Mouse (Mus musculus) embryonic facial prominence, embryonic 12.5 days (tissue): ENCODE measurements around the gene Twf2. TPM values are rescaled to one million over a fixed set of nuclear protein-coding genes. Genes with fewer than 3 reads are reported as not detected.

ENCODE experiments used
- ATAC-seq: fragments of 200-750 bp; cut with Nextera tagmentation; 2 replicates; pipeline ENCODE4 v1.8.0; 2017; ENCODE audit not compliant: insufficient number of reproducible peaks, insufficient read depth, low FRiP score, low TSS enrichment
- H3K27ac ChIP-seq: fragments of 300-500 bp; sonication (generic); 2 replicates; pipeline ENCODE4 v1.5.1; 2016; ENCODE audit warnings: mild to moderate bottlenecking
- H3K27me3 ChIP-seq: fragments of 300-500 bp; sonication (generic); 2 replicates; pipeline ENCODE4 v1.6.1; 2016; ENCODE audit warnings: mild to moderate bottlenecking, moderate library complexity
- H3K36me3 ChIP-seq: fragments of 300-500 bp; sonication (generic); 2 replicates; pipeline ENCODE4 v1.6.1; 2016; ENCODE audit warnings: mild to moderate bottlenecking
- H3K4me1 ChIP-seq: fragments of 300-500 bp; sonication (generic); 2 replicates; pipeline ENCODE4 v1.6.1; 2016
- H3K4me2 ChIP-seq: fragments of 300-500 bp; sonication (generic); replicated peaks from 2 replicates; pipeline ENCODE4 v1.6.1; 2016; ENCODE audit warnings: mild to moderate bottlenecking, moderate library complexity
- H3K4me3 ChIP-seq: fragments of 300-500 bp; sonication (generic); 2 replicates; pipeline ENCODE4 v1.5.1; 2016; ENCODE audit warnings: mild to moderate bottlenecking
- H3K9ac ChIP-seq: fragments of 300-500 bp; sonication (generic); 2 replicates; pipeline ENCODE4 v1.6.1; 2016; ENCODE audit warnings: mild to moderate bottlenecking, moderate library complexity
- H3K9me3 ChIP-seq: fragments of 300-500 bp; sonication (generic); 2 replicates; pipeline ENCODE4 v1.6.1; 2016; ENCODE audit warnings: mild to moderate bottlenecking, moderate library complexity
- WGBS: fragments of 180-500 bp; shearing (Covaris S2); methylation state at CpG from one replicate; pipeline ENCODE4 v1.1.7; 2016; 5-methylcytosine and 5-hydroxymethylcytosine counted together
- microRNA counts: library from miRNA; unstranded; fragments of <30 nt; microRNA quantifications from one replicate; lab custom pipeline; 2017
- microRNA-seq: library from miRNA; unstranded; fragments of <30 nt; microRNA quantifications from one replicate; pipeline ENCODE4, GENCODE M21; 2017
- polyA plus RNA-seq: library from polyadenylated mRNA; unstranded; fragments of >200 nt; fragmentation: Nextera tagmentation; extraction: Ambion mirVana; gene quantifications from 2 replicates; pipeline ENCODE4 v1.2.1, GENCODE M21; 2016

The Twf2 gene
- polyA plus RNA-seq, 1 experiment from 2014 or later = 66.7 TPM

GRCm38 (mm10) chr9:106250245-106250644, 47.3 kb downstream of the Twf2 start:
- Histone ChIP-seq H3K36me3 (peaks cover 2% of the 10 kb centered on the region; the same call in 1 of the 2 replicates), H3K4me1 (peaks cover 21% of the 10 kb centered on the region), H3K4me2 (no peak overlapping the region), H3K9ac (no peak overlapping the region), H3K27me3 (no peaks in the 10 kb centered on the region), H3K4me3 (no peak overlapping the region), H3K9me3 (no peaks in the 10 kb centered on the region), H3K27ac (peak overlapping the region; percentile 11; the same call in 1 of the 2 replicates)
- WGBS = 43% methylated on average over 4 of the region's 4 CpGs
- ATAC-seq = 0 out of 2 replicates have a peak, but pooled peaks have one; percentile 64

DNA sequence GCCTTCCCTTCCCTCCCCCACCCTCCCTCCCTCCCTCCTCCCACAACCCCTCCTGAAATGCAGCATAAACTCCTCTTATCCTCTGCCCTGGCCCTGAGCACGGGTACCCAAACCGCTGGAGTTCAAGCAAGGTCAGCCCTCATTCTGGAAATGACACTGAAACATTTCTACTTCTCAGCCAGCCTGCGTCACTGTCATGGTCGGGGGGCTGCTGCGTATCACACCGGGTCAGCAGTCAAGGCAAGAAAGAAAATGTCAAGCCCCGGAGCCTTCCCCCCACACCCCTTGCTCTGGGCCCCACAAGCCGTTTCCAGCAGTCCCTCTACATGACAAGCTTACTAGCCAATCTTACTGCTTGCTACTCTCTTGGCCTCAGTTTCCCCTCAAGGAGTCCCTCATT, 48.2 kb downstream of the Twf2 start:
- no peak overlapping the region for H3K4me3 ChIP-seq
- H3K27me3 ChIP-seq = no peaks in the 10 kb centered on the region
- H3K9me3 ChIP-seq = no peaks in the 10 kb centered on the region
- H3K27ac ChIP-seq = 0 out of 2 replicates have a peak overlapping the region, but pooled peaks have one; percentile 11
- ATAC-seq = no peak
- H3K4me1 ChIP-seq = peaks cover 21% of the 10 kb centered on the region
- H3K4me2 ChIP-seq = no peak overlapping the region
- H3K36me3 ChIP-seq = no peaks in the 10 kb centered on the region
- WGBS = 66% methylated on average over 8 of the region's 8 CpGs
- no peak overlapping the region for H3K9ac ChIP-seq

- H3K36me3 ChIP-seq = no peaks in the 10 kb centered on the region
- 87% methylated on average over 2 of the region's 2 CpGs for WGBS
- no peaks in the 10 kb centered on the region for H3K27me3 ChIP-seq
- H3K4me3 ChIP-seq = no peak overlapping the region
- no peak overlapping the region for H3K4me2 ChIP-seq
- ATAC-seq = no peak
- H3K9ac ChIP-seq = no peak overlapping the region
- H3K4me1 ChIP-seq = peaks cover 9% of the 10 kb centered on the region; the same call in 1 of the 2 replicates
- no peak overlapping the region for H3K27ac ChIP-seq
- no peaks in the 10 kb centered on the region for H3K9me3 ChIP-seq
Measured at GRCm38 (mm10) chr9:106254001-106254400, 51.1 kb downstream of the Twf2 start.

DNA sequence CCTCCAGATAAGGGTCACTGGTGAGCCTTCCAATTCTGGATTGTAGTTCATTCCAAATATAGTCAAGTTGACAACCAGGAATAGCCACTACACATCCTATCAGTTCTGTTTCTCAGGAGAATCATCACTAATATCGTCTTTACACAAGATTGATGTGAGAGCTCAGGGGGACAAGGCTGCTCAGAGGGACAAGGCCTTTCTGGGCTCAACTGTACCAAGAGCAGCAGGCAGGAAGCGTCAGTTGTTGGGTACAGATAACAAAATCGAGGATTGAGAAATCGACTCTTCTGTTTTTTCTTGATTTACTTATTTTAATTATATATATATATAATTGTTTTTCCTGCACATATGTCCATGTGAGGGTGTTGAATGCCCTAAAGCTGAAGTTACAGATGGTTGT, 55.5 kb downstream of the Twf2 start:
- Histone ChIP-seq H3K36me3 (no peaks in the 10 kb centered on the region), H3K4me2 (no peak overlapping the region), H3K9ac (no peak overlapping the region), H3K27me3 (no peaks in the 10 kb centered on the region), H3K27ac (no peak overlapping the region), H3K4me1 (no peaks in the 10 kb centered on the region), H3K9me3 (no peaks in the 10 kb centered on the region), H3K4me3 (no peak overlapping the region)
- 83% methylated on average over 4 of the region's 4 CpGs for WGBS
- no peak for ATAC-seq

DNA sequence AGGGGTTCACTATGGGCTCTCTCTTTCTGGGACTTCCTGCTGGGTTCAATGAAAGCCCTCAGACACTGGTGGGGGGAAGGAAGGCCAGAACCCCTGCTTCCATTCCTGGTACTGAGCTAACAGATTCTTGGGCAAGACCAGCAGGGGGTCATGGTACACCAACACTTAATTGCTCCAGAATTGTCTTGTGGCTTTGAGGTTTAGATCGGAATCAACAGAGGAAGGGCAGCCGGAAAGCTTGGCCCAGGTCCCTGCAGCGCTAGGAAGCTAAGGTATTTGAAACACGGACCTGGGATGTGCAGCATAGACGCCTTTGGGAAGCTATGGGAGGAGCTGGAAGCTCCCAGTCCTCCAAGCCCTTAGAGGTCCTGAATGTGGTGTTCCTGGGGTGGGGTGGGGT, 56.1 kb downstream of the Twf2 start:
- WGBS = 77% methylated on average over 5 of the region's 5 CpGs
- H3K4me1 ChIP-seq = no peaks in the 10 kb centered on the region
- no peak for ATAC-seq

DNA sequence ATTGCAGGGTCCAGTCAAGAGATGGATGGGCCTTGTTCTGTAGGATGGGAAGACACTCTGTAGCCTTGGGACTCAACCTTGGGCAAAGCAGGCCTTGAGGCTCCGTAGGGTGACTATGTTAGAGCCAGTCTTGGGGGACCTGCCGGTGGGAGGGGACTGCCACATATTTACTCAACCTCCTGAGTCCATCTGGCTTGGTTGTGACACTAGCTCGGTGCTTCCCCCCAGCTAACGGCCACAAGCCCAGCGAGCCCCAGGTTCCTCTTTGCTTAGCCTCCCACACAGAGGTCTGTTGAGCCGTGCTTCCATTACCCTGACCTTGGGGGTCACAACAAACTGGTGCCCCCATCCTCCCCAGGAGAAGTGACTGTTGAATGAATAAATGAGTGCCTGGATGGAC, 58.1 kb downstream of the Twf2 start:
- no peak overlapping the region for H3K4me2 ChIP-seq
- H3K36me3 ChIP-seq = no peaks in the 10 kb centered on the region
- WGBS = 90% methylated on average over 6 of the region's 6 CpGs
- H3K27ac ChIP-seq = no peak overlapping the region
- H3K27me3 ChIP-seq = no peaks in the 10 kb centered on the region
- no peak for ATAC-seq
- no peak overlapping the region for H3K9ac ChIP-seq
- H3K4me1 ChIP-seq = no peaks in the 10 kb centered on the region
- no peak overlapping the region for H3K4me3 ChIP-seq
- H3K9me3 ChIP-seq = no peaks in the 10 kb centered on the region

More for the DNA sequence above, 56.1 kb downstream of the Twf2 start:
- no peak overlapping the region for H3K27ac ChIP-seq
- H3K4me3 ChIP-seq = no peak overlapping the region
- no peak overlapping the region for H3K9ac ChIP-seq
- H3K36me3 ChIP-seq = no peaks in the 10 kb centered on the region
- H3K4me2 ChIP-seq = no peak overlapping the region
- no peaks in the 10 kb centered on the region for H3K9me3 ChIP-seq
- H3K27me3 ChIP-seq = no peaks in the 10 kb centered on the region

- no peaks in the 10 kb centered on the region for H3K27me3 ChIP-seq
- H3K9me3 ChIP-seq = no peaks in the 10 kb centered on the region
- no peak overlapping the region for H3K9ac ChIP-seq
- no peak overlapping the region for H3K27ac ChIP-seq
- ATAC-seq = no peak
- no peaks in the 10 kb centered on the region for H3K4me1 ChIP-seq
- H3K4me2 ChIP-seq = no peak overlapping the region
- no peak overlapping the region for H3K4me3 ChIP-seq
- H3K36me3 ChIP-seq = no peaks in the 10 kb centered on the region
- WGBS = 74% methylated on average over 3 of the region's 3 CpGs
Measured at GRCm38 (mm10) chr9:106261491-106261890, 58.6 kb downstream of the Twf2 start.

GRCm38 (mm10) chr9:106262075-106262474, 59.2 kb downstream of the Twf2 start:
- H3K27me3 ChIP-seq = no peaks in the 10 kb centered on the region
- H3K9ac ChIP-seq = no peak overlapping the region
- no peaks in the 10 kb centered on the region for H3K36me3 ChIP-seq
- no peaks in the 10 kb centered on the region for H3K9me3 ChIP-seq
- no peak overlapping the region for H3K4me3 ChIP-seq
- no peak overlapping the region for H3K27ac ChIP-seq
- H3K4me1 ChIP-seq = no peaks in the 10 kb centered on the region
- no peak overlapping the region for H3K4me2 ChIP-seq
- 80% methylated on average over 3 of the region's 3 CpGs for WGBS
- no peak for ATAC-seq

- 82% methylated on average over 9 of the region's 9 CpGs for WGBS
- Histone ChIP-seq H3K27me3 (no peaks in the 10 kb centered on the region), H3K4me1 (no peaks in the 10 kb centered on the region), H3K4me2 (no peak overlapping the region), H3K9ac (no peak overlapping the region), H3K27ac (no peak overlapping the region), H3K36me3 (no peaks in the 10 kb centered on the region), H3K4me3 (no peak overlapping the region), H3K9me3 (no peaks in the 10 kb centered on the region)
- ATAC-seq = no peak
Measured at GRCm38 (mm10) chr9:106263381-106263924, 60.5 kb downstream of the Twf2 start.

MicroRNAs within 50 kb of the gene (microRNA counts, 519-probe panel; counts per million panel counts)
- 6,814 counts per million, percentile 97 among the panel's probes with 10 or more counts for microRNA mmu-let-7g (lab: Ali Mortazavi, UCI)

Small RNA genes lying within 50 kb of the gene (microRNA-seq; reads per million reads assigned to microRNA genes)
- gene Mir135a-1 = 31.4 reads per million, percentile 40 among the genes with 10 or more reads in this experiment
- 33,073 reads per million, percentile 98 among the genes with 10 or more reads in this experiment for gene Mirlet7g

Other genes starting within 250 kb of the Twf2 start
- 0.04 and 0.10 TPM in 2 replicates for gene Col6a5, start 242.5 kb upstream of the Twf2 start, polyA plus RNA-seq
- 0.13 TPM in 2 replicates for gene Col6a4, start 106.3 kb upstream of the Twf2 start, polyA plus RNA-seq
- 3.0 and 4.1 TPM in 2 replicates for gene Glyctk, start 45.0 kb upstream of the Twf2 start, polyA plus RNA-seq
- gene Wdr82, start 32.2 kb upstream of the Twf2 start, polyA plus RNA-seq = 30.8 and 32.6 TPM in 2 replicates
- gene Ppm1m, start 3.4 kb upstream of the Twf2 start, polyA plus RNA-seq = 55.2 and 57.2 TPM in 2 replicates
- not detected in 2 replicates for gene Tlr9, start 19.5 kb downstream of the Twf2 start, polyA plus RNA-seq
- gene Alas1, start 45.5 kb downstream of the Twf2 start, polyA plus RNA-seq = 97.8 and 107 TPM in 2 replicates
- gene Poc1a, start 78.0 kb downstream of the Twf2 start, polyA plus RNA-seq = 25.7 and 27.9 TPM in 2 replicates
- gene Dusp7, start 165.5 kb downstream of the Twf2 start, polyA plus RNA-seq = 51.1 and 59.2 TPM in 2 replicates
- 878 and 882 TPM in 2 replicates for gene Rpl29, start 226.3 kb downstream of the Twf2 start, polyA plus RNA-seq
- gene Acy1, start 235.2 kb downstream of the Twf2 start, polyA plus RNA-seq = 49.0 and 49.1 TPM in 2 replicates
- 12.5 and 14.0 TPM in 2 replicates for gene Abhd14b, start 244.4 kb downstream of the Twf2 start, polyA plus RNA-seq
- gene Abhd14a, start 244.6 kb downstream of the Twf2 start, polyA plus RNA-seq = 58.5 and 61.3 TPM in 2 replicates